10 mouse cellular contexts compared by ENCODE assay signal in the genomic region with DNA sequence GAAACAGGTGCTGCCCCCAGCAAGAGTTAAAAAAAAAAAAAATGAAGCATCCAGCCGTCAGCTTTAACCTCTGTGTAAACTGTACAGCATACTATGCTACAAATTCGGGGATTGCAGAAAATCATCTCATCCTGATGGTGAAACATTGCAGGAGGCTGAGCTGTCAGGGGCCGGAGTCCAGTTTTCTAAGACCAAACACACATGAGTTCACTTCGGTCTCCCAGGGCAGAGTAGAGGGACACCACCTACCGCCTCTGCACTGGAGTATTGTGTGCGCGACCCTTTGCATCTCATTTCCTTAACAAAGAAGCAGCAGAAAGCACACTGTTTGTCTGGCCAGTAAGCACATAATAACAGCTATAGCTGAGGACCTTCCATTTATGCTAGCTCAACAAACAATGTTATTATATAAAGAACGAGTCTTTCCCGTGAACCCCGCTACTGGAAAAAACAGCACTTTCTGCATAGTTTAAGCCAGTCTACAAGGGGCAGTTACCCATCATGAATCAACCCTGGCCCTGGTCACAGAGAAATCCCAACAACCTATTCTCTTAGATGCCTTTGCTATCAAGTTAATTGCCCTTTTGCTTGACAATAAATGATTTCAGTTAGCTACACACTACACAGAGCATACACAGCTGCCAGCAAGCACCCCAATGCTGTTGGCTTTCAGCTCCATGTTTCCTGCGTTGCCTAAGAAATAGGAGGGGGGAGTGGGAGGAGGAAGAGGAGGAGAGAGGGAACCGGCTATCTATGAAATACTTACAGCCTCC.
DNase-seq lines count a peak whose midpoint lies in the region; ATAC-seq and TF ChIP-seq lines count a peak whose summit lies in the region.
"Had no signal": no experiment of that assay in that cellular context is flagged by ENCODE, and none has a peak within 500 bp of the region (broad histone marks: within the 10 kb centered on the region; RNA-seq: fewer than 3 reads in every experiment).

No protein-coding gene starts in this region.

- peaks cover 7% of the 10 kb centered on the region for H3K9me3 ChIP-seq in heart, postnatal 0 days (replicated peaks; ENCODE audit: control insufficient read depth, low read length)
- peaks cover 2% of the 10 kb centered on the region; the same call in 1 of the 2 replicates for H3K9me3 ChIP-seq in heart, embryonic 11.5 days (replicated peaks; ENCODE audit: control insufficient read depth, low read length)
- H3K9me3 ChIP-seq in forebrain, embryonic 16.5 days (ENCODE audit: control insufficient read depth, low read length), result peaks cover 3% of the 10 kb centered on the region; the same call in 1 of the 2 replicates
- H3K9me3 ChIP-seq in midbrain, embryonic 13.5 days, result 0 out of 2 replicates have a peak, but pooled peaks cover 4% of the 10 kb centered on the region

- no peak overlapping the region for H3K27ac ChIP-seq in heart, postnatal 0 days (ENCODE audit: low read depth)
- no peak overlapping the region for H3K27ac ChIP-seq in heart, embryonic 11.5 days (ENCODE audit: low read depth, low read length)
- H3K27ac ChIP-seq in forebrain, embryonic 16.5 days (ENCODE audit: low read length), result peak overlapping the region; percentile 76
- H3K27ac ChIP-seq in midbrain, embryonic 13.5 days, result peak overlapping the region; percentile 86

- DNase-seq in heart, postnatal 0 days (ENCODE audit: low spot score), result no peak
- DNase-seq in brain, embryonic 18.5 days (ENCODE audit: low read depth, low spot score), result peak; percentile 43
- no peak for DNase-seq in adrenal gland, postnatal 14 days
- DNase-seq in c-Kit-positive CD71-positive TER-119-positive erythroid progenitor cells, embryonic 14.5 days (ENCODE audit: low spot score), result no peak
- DNase-seq: kidney, postnatal 36 days; lung, postnatal 4 days had no signal

- no peak overlapping the region for H3K4me3 ChIP-seq in heart, postnatal 0 days (ENCODE audit: low read depth, low read length)
- H3K4me3 ChIP-seq in heart, embryonic 11.5 days (ENCODE audit: low read depth, low read length), result no peak overlapping the region
- peak overlapping the region; percentile 49 for H3K4me3 ChIP-seq in forebrain, embryonic 16.5 days (replicated peaks; ENCODE audit: low read length)
- H3K4me3 ChIP-seq in midbrain, embryonic 13.5 days (replicated peaks), result peak overlapping the region; percentile 57

- no peak for TF ChIP-seq EP300 in heart, postnatal 0 days (IDR thresholded peaks at IDR 0.05; ENCODE audit: low read depth)

- H3K4me1 ChIP-seq in heart, postnatal 0 days (ENCODE audit: control insufficient read depth, insufficient read depth), result no peaks in the 10 kb centered on the region
- H3K4me1 ChIP-seq in heart, embryonic 11.5 days (ENCODE audit: control insufficient read depth, insufficient read depth, low read length), result no peaks in the 10 kb centered on the region; the same call in 1 of the 2 replicates
- H3K4me1 ChIP-seq in forebrain, embryonic 16.5 days (replicated peaks; ENCODE audit: control insufficient read depth, insufficient read depth, low read length), result peaks cover 24% of the 10 kb centered on the region
- peaks cover 32% of the 10 kb centered on the region for H3K4me1 ChIP-seq in midbrain, embryonic 13.5 days (replicated peaks)

- no peaks in the 10 kb centered on the region for H3K27me3 ChIP-seq in heart, postnatal 0 days (ENCODE audit: control insufficient read depth, insufficient read depth, low read length)
- H3K27me3 ChIP-seq in heart, embryonic 11.5 days (ENCODE audit: control insufficient read depth, insufficient read depth, low read length), result no peaks in the 10 kb centered on the region
- no peaks in the 10 kb centered on the region for H3K27me3 ChIP-seq in forebrain, embryonic 16.5 days (replicated peaks; ENCODE audit: control insufficient read depth, insufficient read depth, low read length)
- no peaks in the 10 kb centered on the region for H3K27me3 ChIP-seq in midbrain, embryonic 13.5 days

- no peak overlapping the region for H3K9ac ChIP-seq in heart, postnatal 0 days (replicated peaks; ENCODE audit: low read depth, low read length)
- no peak overlapping the region for H3K9ac ChIP-seq in heart, embryonic 11.5 days (ENCODE audit: low read depth, low read length)
- peak overlapping the region; percentile 55 for H3K9ac ChIP-seq in forebrain, embryonic 16.5 days (replicated peaks; ENCODE audit: low read depth, low read length)
- H3K9ac ChIP-seq in midbrain, embryonic 13.5 days (replicated peaks), result peak overlapping the region; percentile 75

- no peaks in the 10 kb centered on the region for H3K36me3 ChIP-seq in heart, postnatal 0 days (replicated peaks; ENCODE audit: control insufficient read depth, insufficient read depth, low read length)
- no peaks in the 10 kb centered on the region for H3K36me3 ChIP-seq in heart, embryonic 11.5 days (ENCODE audit: control insufficient read depth, insufficient read depth, low read length)
- peaks cover 3% of the 10 kb centered on the region; the same call in 1 of the 2 replicates for H3K36me3 ChIP-seq in forebrain, embryonic 16.5 days (ENCODE audit: control insufficient read depth, insufficient read depth)
- peaks cover 8% of the 10 kb centered on the region; the same call in 1 of the 2 replicates for H3K36me3 ChIP-seq in midbrain, embryonic 13.5 days

- no peak for ATAC-seq in heart, postnatal 0 days (ENCODE audit: insufficient read depth, low read depth)
- ATAC-seq in heart, embryonic 11.5 days (replicated peaks; ENCODE audit: insufficient number of reproducible peaks, low FRiP score, low TSS enrichment), result no peak
- peak; percentile 84 for ATAC-seq in forebrain, embryonic 16.5 days
- peak; percentile 86 for ATAC-seq in midbrain, embryonic 13.5 days
- ATAC-seq in monocyte, adult 5-6 weeks (replicated peaks; ENCODE audit: insufficient number of reproducible peaks, low FRiP score, low TSS enrichment, poor library complexity, severe bottlenecking), result no peak

- no peak for TF ChIP-seq CTCF in heart, postnatal 0 days (IDR thresholded peaks at IDR 0.05; ENCODE audit: low read depth)

- WGBS in heart, postnatal 0 days, result 76% methylated on average over 12 of the region's 12 CpGs
- WGBS in heart, embryonic 11.5 days (ENCODE audit: insufficient replicate concordance), result 77% methylated on average over 12 of the region's 12 CpGs
- whole genome bisulfite sequencing in forebrain, embryonic 16.5 days, result 12% methylated on average over 12 of the region's 12 CpGs
- 24% methylated on average over 12 of the region's 12 CpGs for WGBS in midbrain, embryonic 13.5 days

- peak overlapping the region; percentile 18; the same call in 1 of the 2 replicates for H3K4me2 ChIP-seq in heart, postnatal 0 days (ENCODE audit: low read depth, low read length)
- H3K4me2 ChIP-seq in heart, embryonic 11.5 days, result no peak overlapping the region
- peak overlapping the region; percentile 56 for H3K4me2 ChIP-seq in forebrain, embryonic 16.5 days (ENCODE audit: low read length)
- H3K4me2 ChIP-seq in midbrain, embryonic 13.5 days (replicated peaks), result peak overlapping the region; percentile 63

Comparison
In these comparisons a context has a peak if more than half of its experiments do, and no peak if none do; other contexts are left out.
1. ATAC-seq: peak in forebrain, embryonic 16.5 days (single experiment) and midbrain, embryonic 13.5 days (single experiment); none in heart, postnatal 0 days (single experiment), heart, embryonic 11.5 days (single experiment) and monocyte, adult 5-6 weeks (single experiment).
2. H3K27ac ChIP-seq: peak in forebrain, embryonic 16.5 days (single experiment) and midbrain, embryonic 13.5 days (single experiment); none in heart, postnatal 0 days (single experiment) and heart, embryonic 11.5 days (single experiment).
3. H3K4me3 ChIP-seq: peak in forebrain, embryonic 16.5 days (single experiment) and midbrain, embryonic 13.5 days (single experiment); none in heart, postnatal 0 days (single experiment) and heart, embryonic 11.5 days (single experiment).
4. H3K9ac ChIP-seq: peak in forebrain, embryonic 16.5 days (single experiment) and midbrain, embryonic 13.5 days (single experiment); none in heart, postnatal 0 days (single experiment) and heart, embryonic 11.5 days (single experiment).